Mouse (Mus musculus): ENCODE measurements at regions not wholly inside any gene's neighbourhood (a gene's known extent, or its start where the extent isn't known, plus 50 kb on each side); places are given as distances from the start of the nearest gene placed in this dataset.

DNA sequence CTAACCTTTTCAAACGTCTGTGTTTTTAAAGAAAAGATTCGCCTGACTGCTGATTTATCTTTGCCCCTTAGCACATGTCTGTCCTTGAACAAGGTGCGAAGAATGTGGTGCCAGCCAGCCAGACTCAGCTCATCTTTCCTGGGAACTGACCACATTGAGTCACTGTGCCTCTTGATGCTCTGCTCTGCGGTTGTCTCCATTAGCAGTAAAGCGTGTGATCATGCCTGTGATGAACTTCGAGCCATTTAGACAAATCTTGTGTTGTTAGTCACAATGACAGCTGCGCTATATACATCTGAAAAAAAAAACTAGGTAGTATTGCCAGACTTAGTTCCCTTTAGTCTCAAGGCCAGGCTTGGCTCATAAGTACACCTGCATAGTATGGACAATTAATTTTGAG lies 140.1 kb downstream of the Fam43a start:
- Histone ChIP-seq H3K4me2 (no peak overlapping the region), H3K9ac (no peak overlapping the region), H3K4me3 (no peak overlapping the region), H3K9me3 (replicated peaks) (no peaks in the 10 kb centered on the region), H3K27ac (no peak overlapping the region), H3K4me1 (peaks cover 14% of the 10 kb centered on the region; the same call in 1 of the 2 replicates), H3K27me3 (no peaks in the 10 kb centered on the region), H3K36me3 (ENCODE audit: poor library complexity, severe bottlenecking) (no peaks in the 10 kb centered on the region)
- ATAC-seq: no peak
- WGBS: 89% methylated on average over 7 of the region's 7 CpGs

DNA sequence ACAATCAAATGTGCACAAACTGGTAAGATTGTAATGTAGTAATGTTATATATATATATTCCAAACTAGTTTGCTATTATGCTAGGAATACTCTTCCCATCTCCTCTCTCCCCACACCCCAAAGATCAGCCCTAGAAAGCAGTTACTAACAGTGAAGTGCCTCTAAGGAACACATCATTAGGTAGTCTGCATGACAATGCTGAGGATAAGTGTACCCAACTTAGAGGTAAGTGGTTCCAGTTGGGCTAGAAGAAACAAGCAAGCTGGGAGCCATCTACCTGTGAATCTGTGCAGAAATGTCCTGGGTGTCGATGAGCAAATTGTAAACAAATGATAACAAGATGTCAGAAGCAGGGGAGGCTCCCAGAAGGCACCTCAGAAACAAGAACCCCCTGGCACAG lies 141.7 kb downstream of the Fam43a start:
- ATAC-seq: no peak

DNA sequence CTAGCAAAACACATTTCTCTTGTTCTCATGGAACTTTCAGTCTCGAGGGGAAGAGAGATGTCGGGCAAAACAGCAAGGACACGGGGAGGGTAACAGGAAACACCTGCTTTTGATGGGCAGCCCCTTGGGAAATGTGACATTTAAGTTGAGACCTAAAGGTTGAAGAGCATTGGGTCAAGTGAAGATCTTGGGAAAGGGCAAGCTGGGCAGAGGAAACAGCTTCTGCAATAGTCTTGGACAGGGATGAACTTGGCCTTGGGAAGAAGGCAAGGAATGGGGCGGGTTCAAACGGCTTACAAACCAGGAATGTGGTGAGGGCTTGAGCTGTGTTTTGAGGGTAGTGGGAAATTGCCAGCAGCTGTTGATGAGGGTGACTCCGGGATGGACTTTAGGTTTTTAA lies 143.0 kb downstream of the Fam43a start:
- no peaks in the 10 kb centered on the region for H3K9me3 ChIP-seq (replicated peaks)
- 85% methylated on average over 6 of the region's 6 CpGs for WGBS
- no peak overlapping the region for H3K9ac ChIP-seq
- no peaks in the 10 kb centered on the region for H3K27me3 ChIP-seq
- no peak for ATAC-seq
- no peak overlapping the region for H3K27ac ChIP-seq
- peaks cover 11% of the 10 kb centered on the region; the same call in 1 of the 2 replicates for H3K4me1 ChIP-seq
- no peak overlapping the region for H3K4me2 ChIP-seq
- no peak overlapping the region for H3K4me3 ChIP-seq
- H3K36me3 ChIP-seq (ENCODE audit: poor library complexity, severe bottlenecking): no peaks in the 10 kb centered on the region

More for the DNA sequence above, 141.7 kb downstream of the Fam43a start:
- Histone ChIP-seq H3K36me3 (ENCODE audit: poor library complexity, severe bottlenecking) (no peaks in the 10 kb centered on the region), H3K27ac (no peak overlapping the region), H3K4me3 (no peak overlapping the region), H3K4me2 (no peak overlapping the region), H3K9me3 (replicated peaks) (no peaks in the 10 kb centered on the region), H3K9ac (no peak overlapping the region), H3K27me3 (no peaks in the 10 kb centered on the region), H3K4me1 (peaks cover 13% of the 10 kb centered on the region; the same call in 1 of the 2 replicates)
- WGBS: 94% methylated on average over 1 of the region's 1 CpGs

DNA sequence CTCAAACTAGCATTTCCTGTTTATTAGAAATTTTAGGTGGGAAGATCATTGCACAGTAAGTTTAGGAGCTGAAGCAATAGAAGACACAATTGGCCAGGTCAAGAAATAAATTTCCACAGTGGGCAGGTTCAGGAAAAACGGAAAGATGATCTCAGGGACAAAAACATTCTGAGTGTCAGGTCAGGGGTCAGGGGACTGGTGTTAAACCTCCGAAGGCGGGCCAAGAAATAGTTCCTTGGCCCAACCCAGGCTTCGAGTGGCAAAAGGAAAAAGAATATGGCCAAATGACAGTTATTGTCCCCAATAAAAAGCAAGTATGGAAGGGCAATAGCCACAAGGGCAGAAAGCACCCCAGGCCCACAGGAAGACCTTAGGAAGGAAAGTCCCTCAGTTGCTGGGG lies 144.0 kb downstream of the Fam43a start:
- no peaks in the 10 kb centered on the region for H3K36me3 ChIP-seq (ENCODE audit: poor library complexity, severe bottlenecking)
- ATAC-seq: no peak
- no peak overlapping the region for H3K4me2 ChIP-seq
- no peaks in the 10 kb centered on the region for H3K27me3 ChIP-seq
- H3K9me3 ChIP-seq (replicated peaks): no peaks in the 10 kb centered on the region
- WGBS: 81% methylated on average over 4 of the region's 4 CpGs
- H3K9ac ChIP-seq: no peak overlapping the region
- H3K4me1 ChIP-seq: peaks cover 11% of the 10 kb centered on the region; the same call in 1 of the 2 replicates
- H3K27ac ChIP-seq: no peak overlapping the region
- H3K4me3 ChIP-seq: no peak overlapping the region

DNA sequence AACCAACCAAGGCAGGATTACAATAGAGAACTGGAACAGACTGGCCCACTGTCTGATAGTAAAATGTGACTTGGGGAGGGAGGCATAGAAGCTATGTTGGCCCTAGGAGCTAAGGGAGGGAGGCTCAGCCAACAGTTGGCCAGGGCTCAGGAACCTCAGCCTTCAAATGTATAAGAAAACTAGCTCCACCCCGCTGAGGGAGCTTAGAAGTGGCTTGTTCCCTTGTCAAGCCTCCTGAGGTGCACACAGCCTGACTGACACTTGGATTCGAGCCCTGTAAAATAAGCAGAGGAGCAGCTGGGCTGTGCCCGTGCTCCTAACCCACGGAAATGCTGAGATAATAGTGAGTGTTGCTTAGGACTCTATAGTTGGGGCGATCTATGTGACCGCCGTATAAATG lies 144.7 kb downstream of the Fam43a start:
- H3K4me2 ChIP-seq: no peak overlapping the region
- 48% methylated on average over 7 of the region's 7 CpGs for WGBS
- H3K36me3 ChIP-seq (ENCODE audit: poor library complexity, severe bottlenecking): no peaks in the 10 kb centered on the region
- H3K9me3 ChIP-seq (replicated peaks): no peaks in the 10 kb centered on the region
- peaks cover 11% of the 10 kb centered on the region; the same call in 1 of the 2 replicates for H3K4me1 ChIP-seq
- no peak overlapping the region for H3K27ac ChIP-seq
- no peak overlapping the region for H3K4me3 ChIP-seq
- H3K27me3 ChIP-seq: no peaks in the 10 kb centered on the region
- 0 out of 2 replicates have a peak, but pooled peaks have one; percentile 53 for ATAC-seq
- no peak overlapping the region for H3K9ac ChIP-seq

DNA sequence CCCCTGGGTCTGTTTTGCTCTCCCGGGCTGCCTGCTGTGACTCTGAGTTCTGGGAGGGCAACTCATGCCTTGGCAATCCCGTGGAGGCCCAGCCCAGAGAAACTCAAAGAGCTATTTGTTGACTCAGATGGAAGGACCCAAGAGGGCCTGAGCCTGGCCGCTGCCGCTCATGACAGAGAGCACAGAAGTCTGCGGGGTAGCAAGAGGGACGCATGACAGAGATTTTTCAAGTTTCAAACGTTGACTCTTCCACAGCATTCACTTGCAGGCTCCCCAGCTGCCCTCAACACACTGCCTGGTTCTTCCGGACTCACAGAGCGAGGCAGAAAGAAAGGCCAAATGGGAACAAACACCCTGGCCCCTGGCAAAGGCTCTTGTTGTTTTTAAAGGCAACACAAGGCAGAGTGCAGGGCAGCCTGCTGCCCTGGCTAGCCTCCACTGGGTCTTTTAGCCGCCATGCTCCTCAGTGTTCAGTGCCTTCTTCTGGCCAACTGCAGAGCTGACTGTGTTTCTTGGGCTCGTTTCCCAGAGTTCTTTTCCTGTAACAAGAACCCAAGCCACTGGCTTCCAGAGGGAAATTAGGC lies 146.2 kb downstream of the Fam43a start:
- ATAC-seq: no peak
- H3K9ac ChIP-seq: no peak overlapping the region
- H3K4me1 ChIP-seq: peaks cover 11% of the 10 kb centered on the region; the same call in 1 of the 2 replicates
- no peaks in the 10 kb centered on the region for H3K9me3 ChIP-seq (replicated peaks)
- no peaks in the 10 kb centered on the region for H3K36me3 ChIP-seq (ENCODE audit: poor library complexity, severe bottlenecking)
- no peak overlapping the region for H3K4me3 ChIP-seq
- no peak overlapping the region for H3K27ac ChIP-seq
- 56% methylated on average over 11 of the region's 11 CpGs for WGBS
- no peak overlapping the region for H3K4me2 ChIP-seq
- H3K27me3 ChIP-seq: no peaks in the 10 kb centered on the region

DNA sequence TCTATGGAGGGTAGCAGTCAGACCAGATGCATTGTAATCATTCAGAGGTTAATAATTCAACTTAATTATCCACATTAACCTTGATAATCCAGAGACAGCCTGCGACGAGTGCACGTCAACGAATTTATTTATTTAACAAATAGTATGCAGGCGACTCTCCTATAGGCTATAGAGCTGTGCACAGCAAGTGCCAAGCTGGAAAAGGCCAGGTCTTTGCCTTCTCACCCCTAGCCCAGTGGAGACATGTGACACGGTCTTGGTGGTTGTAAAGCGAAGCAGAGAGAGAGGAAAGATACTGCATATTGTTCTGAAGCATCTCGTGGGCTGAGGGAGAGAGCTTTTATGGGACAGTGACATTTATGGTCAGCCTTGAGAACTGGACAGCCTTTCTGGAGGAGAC lies 146.7 kb downstream of the Fam43a start:
- no peak overlapping the region for H3K27ac ChIP-seq
- no peaks in the 10 kb centered on the region for H3K27me3 ChIP-seq
- peaks cover 11% of the 10 kb centered on the region; the same call in 1 of the 2 replicates for H3K4me1 ChIP-seq
- H3K4me2 ChIP-seq: no peak overlapping the region
- no peaks in the 10 kb centered on the region for H3K36me3 ChIP-seq (ENCODE audit: poor library complexity, severe bottlenecking)
- WGBS: 81% methylated on average over 8 of the region's 8 CpGs
- H3K4me3 ChIP-seq: no peak overlapping the region
- no peak for ATAC-seq
- no peaks in the 10 kb centered on the region for H3K9me3 ChIP-seq (replicated peaks)
- no peak overlapping the region for H3K9ac ChIP-seq

DNA sequence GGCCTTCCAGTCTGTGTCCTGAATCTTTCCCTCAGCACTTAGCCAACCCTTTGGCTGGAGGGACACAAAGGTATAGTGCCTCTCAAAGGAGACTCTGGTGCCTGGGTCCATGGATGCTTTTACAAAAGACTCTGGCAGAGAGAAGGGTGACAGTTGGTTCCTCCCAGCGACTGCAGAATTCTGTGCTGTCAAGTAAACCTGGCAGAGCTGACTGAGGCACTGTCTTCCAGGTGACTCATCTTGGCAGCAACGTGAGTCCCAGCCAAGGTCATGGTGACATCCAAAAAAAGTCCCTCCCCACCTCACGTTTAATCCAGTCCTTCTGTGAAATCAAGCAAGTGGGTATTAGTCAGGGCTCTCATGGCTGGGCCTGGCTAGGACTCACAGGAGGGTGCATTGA lies 150.3 kb downstream of the Fam43a start:
- H3K36me3 ChIP-seq (ENCODE audit: poor library complexity, severe bottlenecking): no peaks in the 10 kb centered on the region
- no peak overlapping the region for H3K4me2 ChIP-seq
- ATAC-seq: no peak
- no peak overlapping the region for H3K27ac ChIP-seq
- no peaks in the 10 kb centered on the region for H3K9me3 ChIP-seq (replicated peaks)
- H3K4me3 ChIP-seq: no peak overlapping the region
- H3K4me1 ChIP-seq: 0 out of 2 replicates have a peak, but pooled peaks cover 3% of the 10 kb centered on the region
- WGBS: 59% methylated on average over 3 of the region's 3 CpGs
- no peak overlapping the region for H3K9ac ChIP-seq
- no peaks in the 10 kb centered on the region for H3K27me3 ChIP-seq

DNA sequence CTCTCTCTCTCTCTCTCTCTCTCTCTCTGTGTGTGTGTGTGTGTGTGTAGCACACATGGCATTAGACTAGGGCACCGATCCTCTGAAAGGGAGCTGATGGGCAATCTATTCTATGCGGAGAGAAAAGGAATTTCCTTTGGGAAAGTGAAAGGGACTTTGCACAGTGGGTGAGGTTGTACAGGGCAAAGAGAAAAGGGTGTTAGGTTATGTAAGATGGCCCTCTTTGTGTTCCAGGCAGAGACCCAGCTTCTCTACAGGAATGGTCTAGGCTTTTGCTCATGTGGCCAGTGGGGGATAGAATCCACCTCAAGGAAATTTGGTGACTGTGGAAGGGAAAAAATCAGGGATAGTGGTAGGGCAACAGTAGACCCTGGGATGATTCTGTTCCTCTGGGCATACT lies 156.2 kb downstream of the Fam43a start:
- Histone ChIP-seq H3K4me1 (no peaks in the 10 kb centered on the region), H3K27ac (no peak overlapping the region), H3K27me3 (no peaks in the 10 kb centered on the region), H3K4me3 (no peak overlapping the region), H3K4me2 (no peak overlapping the region), H3K36me3 (ENCODE audit: poor library complexity, severe bottlenecking) (no peaks in the 10 kb centered on the region), H3K9ac (no peak overlapping the region), H3K9me3 (replicated peaks) (no peaks in the 10 kb centered on the region)
- ATAC-seq: no peak
- WGBS: 83% methylated on average over 2 of the region's 2 CpGs

DNA sequence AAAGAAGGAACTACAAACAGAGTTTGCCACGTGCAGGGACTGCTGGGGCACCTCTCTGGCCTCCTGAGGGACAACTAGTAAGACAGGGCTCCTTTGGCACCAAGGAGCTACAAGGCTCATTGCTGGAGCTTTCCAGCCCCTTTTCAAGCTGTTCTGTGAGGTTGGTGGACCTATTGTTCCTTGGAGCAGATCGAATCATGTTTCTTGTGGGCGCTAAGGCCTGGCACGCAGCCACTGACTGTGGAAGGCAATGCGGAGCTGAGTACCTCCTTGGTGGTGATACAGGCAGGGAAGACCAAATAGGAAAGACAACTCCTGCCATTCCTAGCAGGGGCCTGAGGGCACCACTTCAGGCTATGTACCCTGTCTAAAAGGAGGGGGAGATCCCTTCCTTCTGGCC lies 157.2 kb downstream of the Fam43a start:
- Histone ChIP-seq H3K4me2 (no peak overlapping the region), H3K9ac (no peak overlapping the region), H3K9me3 (replicated peaks) (no peaks in the 10 kb centered on the region), H3K27ac (no peak overlapping the region), H3K36me3 (ENCODE audit: poor library complexity, severe bottlenecking) (no peaks in the 10 kb centered on the region), H3K27me3 (no peaks in the 10 kb centered on the region), H3K4me3 (no peak overlapping the region), H3K4me1 (no peaks in the 10 kb centered on the region)
- no peak for ATAC-seq
- 76% methylated on average over 5 of the region's 5 CpGs for WGBS

DNA sequence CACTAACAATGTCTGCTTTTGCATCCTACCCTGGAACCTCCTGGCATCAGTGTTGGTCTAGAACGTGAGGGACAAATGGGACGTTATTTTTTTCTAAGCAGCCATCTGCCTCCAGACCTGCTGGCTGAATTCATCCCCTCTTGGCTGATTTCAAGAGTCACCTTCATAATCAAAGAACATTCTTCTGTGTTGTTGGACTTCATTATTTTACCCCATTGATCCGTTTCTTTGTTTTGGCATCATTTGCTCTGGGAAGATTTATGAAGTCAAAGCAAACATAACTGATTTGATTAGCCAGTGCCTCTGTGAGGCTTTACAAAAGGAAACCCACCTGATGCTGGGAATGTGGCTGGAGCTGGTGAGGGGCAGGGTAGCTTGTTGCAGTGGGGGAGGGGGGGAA lies 158.0 kb downstream of the Fam43a start:
- no peak overlapping the region for H3K4me2 ChIP-seq
- no peak for ATAC-seq
- H3K9me3 ChIP-seq (replicated peaks): no peaks in the 10 kb centered on the region
- no peak overlapping the region for H3K9ac ChIP-seq
- WGBS: 88% methylated on average over 3 of the region's 3 CpGs
- no peak overlapping the region for H3K27ac ChIP-seq
- H3K4me3 ChIP-seq: no peak overlapping the region
- no peaks in the 10 kb centered on the region for H3K27me3 ChIP-seq
- no peaks in the 10 kb centered on the region for H3K36me3 ChIP-seq (ENCODE audit: poor library complexity, severe bottlenecking)
- H3K4me1 ChIP-seq: no peaks in the 10 kb centered on the region

DNA sequence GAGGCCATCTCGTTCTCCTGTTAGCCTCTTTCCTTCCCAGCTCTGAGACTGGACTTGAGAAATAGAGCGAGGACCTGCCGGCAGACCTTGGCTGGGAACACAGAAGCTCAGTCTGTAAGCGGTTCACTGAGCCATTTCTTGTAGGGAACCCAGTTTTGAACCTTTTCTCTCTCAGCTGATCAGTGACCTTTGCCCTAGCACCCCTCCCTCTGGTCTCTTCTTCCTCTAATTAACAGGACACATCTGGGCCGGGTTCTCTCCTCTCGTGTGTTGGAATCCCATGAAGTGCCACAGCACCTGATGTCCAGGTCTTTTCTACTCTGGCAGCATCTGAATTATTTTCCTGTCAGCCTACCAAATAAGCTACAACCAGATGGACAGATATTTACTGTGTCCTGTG lies 158.5 kb downstream of the Fam43a start:
- Histone ChIP-seq H3K4me3 (no peak overlapping the region), H3K9me3 (replicated peaks) (no peaks in the 10 kb centered on the region), H3K36me3 (ENCODE audit: poor library complexity, severe bottlenecking) (no peaks in the 10 kb centered on the region), H3K27ac (no peak overlapping the region), H3K27me3 (no peaks in the 10 kb centered on the region), H3K4me2 (no peak overlapping the region), H3K9ac (no peak overlapping the region), H3K4me1 (no peaks in the 10 kb centered on the region)
- no peak for ATAC-seq
- 83% methylated on average over 6 of the region's 6 CpGs for WGBS

DNA sequence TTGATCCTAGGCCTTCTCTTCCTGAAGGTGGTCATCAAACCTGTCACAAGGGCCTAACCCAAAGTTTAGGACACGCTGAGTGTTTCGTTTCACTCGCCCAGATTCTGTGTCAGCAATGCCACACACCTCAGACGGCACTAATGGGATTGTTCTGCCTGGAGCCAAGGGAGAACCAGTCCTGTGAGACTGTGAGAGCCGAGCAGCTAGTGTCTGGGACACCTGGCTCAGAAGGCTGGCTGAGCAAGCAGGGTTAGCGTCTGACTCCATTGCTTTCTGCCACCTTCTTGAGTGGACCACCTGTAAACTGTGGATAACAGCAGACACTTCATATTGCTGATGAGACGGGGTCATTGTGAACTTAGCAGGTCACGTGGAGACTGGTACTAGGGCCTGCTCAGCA lies 160.0 kb downstream of the Fam43a start:
- no peak overlapping the region for H3K9ac ChIP-seq
- H3K4me3 ChIP-seq: no peak overlapping the region
- H3K27me3 ChIP-seq: no peaks in the 10 kb centered on the region
- H3K4me1 ChIP-seq: no peaks in the 10 kb centered on the region
- H3K36me3 ChIP-seq (ENCODE audit: poor library complexity, severe bottlenecking): no peaks in the 10 kb centered on the region
- no peak overlapping the region for H3K27ac ChIP-seq
- WGBS: 85% methylated on average over 8 of the region's 8 CpGs
- no peak overlapping the region for H3K4me2 ChIP-seq
- ATAC-seq: no peak
- no peaks in the 10 kb centered on the region for H3K9me3 ChIP-seq (replicated peaks)
